Mouse (Mus musculus) lung, adult 2 months (tissue): ENCODE data around the gene Hadh. TPM values are rescaled to one million over a fixed set of nuclear protein-coding genes. Genes with fewer than 3 reads are reported as not detected.

Source experiments
- DNase-seq: peaks from one replicate; pipeline ENCODE4 v3.0.0; 2022
- H3K4me1 ChIP-seq: fragments of 200-500 bp; 2 replicates; pipeline ENCODE4 v1.6.1; 2011; ENCODE audit warnings: low read length; ENCODE audit not compliant: control insufficient read depth, insufficient read depth
- H3K4me3 ChIP-seq: fragments of 200-500 bp; replicated peaks from 2 replicates; pipeline ENCODE3; 2011; ENCODE audit warnings: low read depth, mild to moderate bottlenecking, control low read depth, low read length; ENCODE audit errors: extremely low read depth
- CTCF ChIP-seq: fragments of 200-500 bp; IDR thresholded peaks from 2 replicates; pipeline ENCODE4 v1.5.1; 2011; ENCODE audit warnings: mild to moderate bottlenecking, low read length, control low read depth; ENCODE audit not compliant: insufficient read depth
- POLR2A ChIP-seq: fragments of 200-500 bp; IDR thresholded peaks from 2 replicates; pipeline ENCODE4 v1.6.1; 2011; ENCODE audit warnings: low read depth, mild to moderate bottlenecking, control low read depth, low read length, borderline replicate concordance; ENCODE audit errors: extremely low read depth
- WGBS: fragments of 180-500 bp; shearing (Covaris S2); methylation state at CpG from one replicate; pipeline ENCODE4 v1.1.7; 2018; 5-methylcytosine and 5-hydroxymethylcytosine counted together
- polyA plus RNA-seq: library from polyadenylated mRNA; depleted of rRNA; stranded (reverse); fragments of >200 nt; gene quantifications from 2 replicates; pipeline ENCODE4 v1.2.3, GENCODE M21; 2012

The Hadh gene
- polyA plus RNA-seq, 1 experiment: 113 TPM

- TF ChIP-seq POLR2A (no peak), CTCF (peak; percentile 71)
- peak; percentile 40 for DNase-seq
- 53% methylated on average over 11 of the region's 11 CpGs for WGBS
- H3K4me1 ChIP-seq: peaks cover 3% of the 10 kb centered on the region; the same call in 1 of the 2 replicates
- H3K4me3 ChIP-seq: no peak overlapping the region
These were observed 25.9 kb downstream of the Hadh start for GRCm38 (mm10) chr3:131245766-131246578.

- H3K4me1 ChIP-seq: no peaks in the 10 kb centered on the region
- DNase-seq: peak; percentile 73
- no peak overlapping the region for H3K4me3 ChIP-seq
- WGBS: 63% methylated on average over 19 of the region's 19 CpGs
- no peak for TF ChIP-seq POLR2A
- TF ChIP-seq CTCF: peak; percentile 91
These were observed 33.9 kb downstream of the Hadh start for GRCm38 (mm10) chr3:131237785-131238633.

GRCm38 (mm10) chr3:131237061-131237460, 34.8 kb downstream of the Hadh start:
- H3K4me1 ChIP-seq: no peaks in the 10 kb centered on the region
- TF ChIP-seq CTCF: no peak
- TF ChIP-seq POLR2A: no peak
- H3K4me3 ChIP-seq: no peak overlapping the region
- no peak for DNase-seq
- WGBS: 77% methylated on average over 6 of the region's 6 CpGs

GRCm38 (mm10) chr3:131228083-131228482, 43.8 kb downstream of the Hadh start:
- TF ChIP-seq CTCF (peak; percentile 53), POLR2A (no peak)
- 72% methylated on average over 6 of the region's 6 CpGs for WGBS
- H3K4me1 ChIP-seq: no peaks in the 10 kb centered on the region
- H3K4me3 ChIP-seq: no peak overlapping the region
- no peak for DNase-seq

- no peak overlapping the region for H3K4me3 ChIP-seq
- DNase-seq: no peak
- WGBS: 89% methylated on average over 14 of the region's 14 CpGs
- H3K4me1 ChIP-seq: no peaks in the 10 kb centered on the region
- TF ChIP-seq CTCF (no peak), POLR2A (no peak)
These were observed 53.1 kb downstream of the Hadh start for GRCm38 (mm10) chr3:131218636-131219390.

- DNase-seq: peak; percentile 18
- H3K4me3 ChIP-seq: no peak overlapping the region
- TF ChIP-seq CTCF (peak; percentile 58), POLR2A (no peak)
- no peaks in the 10 kb centered on the region for H3K4me1 ChIP-seq
- WGBS: 59% methylated on average over 9 of the region's 9 CpGs
These were observed 57.1 kb downstream of the Hadh start for GRCm38 (mm10) chr3:131214841-131215240.

- H3K4me3 ChIP-seq: no peak overlapping the region
- no peaks in the 10 kb centered on the region for H3K4me1 ChIP-seq
- TF ChIP-seq POLR2A: no peak
- no peak for TF ChIP-seq CTCF
- DNase-seq: no peak
- WGBS: 89% methylated on average over 9 of the region's 9 CpGs
These were observed 57.7 kb downstream of the Hadh start for GRCm38 (mm10) chr3:131214060-131214658.

GRCm38 (mm10) chr3:131212200-131212599, 59.7 kb downstream of the Hadh start:
- Histone ChIP-seq H3K4me3 (no peak overlapping the region), H3K4me1 (no peaks in the 10 kb centered on the region)
- no peak for DNase-seq
- 86% methylated on average over 7 of the region's 7 CpGs for WGBS
- no peak; the same call in 1 of the 2 replicates for TF ChIP-seq CTCF
- no peak for TF ChIP-seq POLR2A

GRCm38 (mm10) chr3:131208265-131208891, 63.5 kb downstream of the Hadh start:
- H3K4me3 ChIP-seq: no peak overlapping the region
- 64% methylated on average over 13 of the region's 13 CpGs for WGBS
- DNase-seq: no peak
- H3K4me1 ChIP-seq: no peaks in the 10 kb centered on the region
- TF ChIP-seq CTCF: no peak
- TF ChIP-seq POLR2A: no peak

GRCm38 (mm10) chr3:131207846-131208245, 64.1 kb downstream of the Hadh start:
- H3K4me3 ChIP-seq: no peak overlapping the region
- no peak for TF ChIP-seq POLR2A
- no peak for TF ChIP-seq CTCF
- WGBS: 71% methylated on average over 5 of the region's 5 CpGs
- DNase-seq: no peak
- H3K4me1 ChIP-seq: no peaks in the 10 kb centered on the region
